Mouse (Mus musculus) liver, adult 2 months (tissue): ENCODE results near the gene S100z.

Experiments used
- CTCF ChIP-seq: fragments of 200-500 bp; IDR thresholded peaks from 2 replicates; pipeline ENCODE4 v1.5.1; 2011; ENCODE audit warnings: low read depth, low read length, control low read depth
- POLR2A ChIP-seq: fragments of 200-500 bp; IDR thresholded peaks from 2 replicates; pipeline ENCODE4 v1.6.1; 2011; ENCODE audit warnings: low read length, control low read depth; ENCODE audit not compliant: insufficient read depth; ENCODE audit errors: extremely low read depth

GRCm38 (mm10) chr13:95444291-95444690 lies 34.2 kb downstream of the S100z start:
- TF ChIP-seq POLR2A: no peak
- TF ChIP-seq CTCF: no peak
